Mouse (Mus musculus) urinary bladder, postnatal 25 days (tissue): Measurements from ENCODE around the gene Cnnm2.

Source experiments
- DNase-seq: peaks from one replicate; pipeline ENCODE4 v3.0.0; 2022; ENCODE audit warnings: low spot score

Cnnm2 gene

GRCm38 (mm10) chr19:46929044-46929587, 167.7 kb downstream of the Cnnm2 start:
- peak; percentile 63 for DNase-seq
